Mouse (Mus musculus) T-helper 1 cell (primary cell): ENCODE results near the gene Tmem59l.

Experiments
- in situ Hi-C: fragments of 300-600 bp; cut with MboI, MseI; formaldehyde crosslinking; loops from one replicate; pipeline ENCODE4 v1.15.1; 2025; ENCODE audit warnings: high pct_unique_total_duplicates

Gene Tmem59l

DNA sequence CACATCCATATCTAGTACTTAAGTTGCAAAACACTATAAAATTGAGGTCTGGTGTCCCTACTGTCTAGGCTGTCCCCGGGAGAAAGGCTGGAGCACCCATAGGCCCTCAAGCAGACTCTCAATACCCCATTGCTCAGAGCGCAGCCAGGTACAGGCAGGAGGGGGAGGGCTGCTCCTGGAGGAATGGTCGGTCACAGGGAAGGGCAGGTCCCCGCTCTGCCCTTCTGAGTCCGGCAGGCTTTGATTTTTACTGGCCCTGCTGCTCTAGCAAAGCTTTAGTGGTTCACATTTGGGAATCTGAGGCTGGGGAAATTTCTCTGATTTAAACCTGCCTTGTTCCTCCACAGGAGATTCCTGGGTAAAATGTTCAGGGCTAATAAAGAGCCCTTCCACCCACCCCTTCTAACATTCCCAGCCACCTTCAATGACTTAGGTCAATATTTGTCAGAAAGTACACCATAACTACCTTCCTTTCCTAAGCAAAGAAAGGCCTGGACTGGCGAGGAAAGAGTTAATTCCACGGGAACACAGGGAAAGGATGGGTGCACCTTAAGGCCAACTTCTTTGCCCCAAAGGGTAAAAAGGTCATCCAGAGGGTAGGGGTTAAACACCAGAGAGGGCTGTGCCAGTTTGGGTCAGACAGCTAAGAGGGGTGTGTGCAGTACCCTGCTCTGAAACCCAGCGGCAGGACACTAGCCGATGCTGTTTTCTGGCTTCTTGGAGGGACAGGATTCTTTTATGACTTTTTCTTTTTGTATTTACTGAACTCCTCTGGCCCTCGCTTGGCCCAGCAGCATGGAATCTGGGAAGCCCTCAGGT is 3.1 kb upstream of the Tmem59l start:
- in situ Hi-C loops: no loop called here

DNA sequence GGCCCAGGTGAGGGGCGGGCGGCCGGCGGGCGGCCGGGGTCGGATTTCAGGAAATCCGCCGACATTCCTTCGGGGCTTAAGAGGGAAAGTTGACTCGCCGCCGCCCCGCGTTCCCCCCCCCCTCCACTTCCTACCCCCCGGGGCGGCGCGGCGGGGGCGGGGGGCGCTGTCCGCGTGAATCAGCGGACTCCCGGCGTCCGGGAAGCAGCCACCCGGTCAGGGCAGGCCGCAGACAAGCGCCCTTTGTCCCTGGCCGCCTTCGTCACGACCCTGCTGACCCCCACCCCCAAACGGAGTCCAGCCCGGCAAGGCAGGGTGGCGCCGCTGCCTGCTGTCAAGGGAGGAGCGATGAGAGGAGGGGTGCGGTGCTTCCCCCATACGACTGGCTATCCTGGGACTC is 2.4 kb upstream of the Tmem59l start:
- in situ Hi-C loops: no loop called here

- in situ Hi-C loops: no loop called here
These were observed 1.8 kb upstream of the Tmem59l start for GRCm38 (mm10) chr8:70488931-70489470.

GRCm38 (mm10) chr8:70487993-70488796 is 1.0 kb upstream of the Tmem59l start:
- in situ Hi-C loops: no loop called here

DNA sequence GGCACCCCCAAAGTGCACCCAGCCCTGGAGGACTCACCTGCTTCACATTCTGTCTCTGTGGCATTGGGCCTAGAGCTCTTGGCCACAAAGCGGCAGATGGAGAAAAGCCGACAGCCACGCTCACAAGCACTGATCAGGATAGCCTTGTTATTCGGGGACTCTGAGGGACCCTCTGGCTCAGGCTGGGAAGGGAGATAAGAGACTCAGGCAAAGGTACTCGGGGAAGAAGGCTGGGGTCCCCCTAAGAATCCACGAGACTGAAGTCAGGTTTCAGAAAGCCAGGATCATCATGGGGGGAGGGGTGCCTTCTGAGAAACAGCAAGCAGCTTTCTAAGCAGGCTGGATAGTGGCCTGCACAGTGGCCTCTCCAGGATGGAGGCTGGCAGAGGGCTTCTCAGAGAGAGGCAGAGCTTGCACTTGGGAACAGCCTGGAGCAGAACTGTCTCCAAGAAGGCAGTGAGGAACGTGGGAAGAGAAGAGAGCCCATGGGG is 922 bp downstream of the Tmem59l start:
- in situ Hi-C loops: no loop called here

DNA sequence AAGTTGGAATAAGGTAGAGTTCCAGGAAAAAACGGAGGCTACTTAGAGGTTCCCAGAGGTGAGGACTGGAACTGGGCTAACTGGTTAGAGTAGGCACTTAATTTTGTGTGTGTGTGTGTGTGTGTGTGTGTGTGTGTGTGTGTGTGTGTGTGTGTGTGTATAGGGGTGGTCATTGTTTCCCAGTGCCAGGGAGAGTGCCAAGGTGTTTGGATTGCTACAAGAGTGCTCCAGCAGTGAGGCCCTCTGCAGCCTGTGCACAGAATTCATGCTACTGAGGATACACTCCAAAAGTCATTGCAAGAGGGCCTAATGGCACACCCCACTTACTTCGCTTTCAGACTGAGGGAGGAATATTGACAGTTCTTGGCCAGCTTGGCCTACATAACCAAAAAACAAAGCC is 4.2 kb downstream of the Tmem59l start:
- in situ Hi-C loops: no loop called here

- in situ Hi-C loops: no loop called here
These were observed 5.2 kb downstream of the Tmem59l start for GRCm38 (mm10) chr8:70481908-70482307.

DNA sequence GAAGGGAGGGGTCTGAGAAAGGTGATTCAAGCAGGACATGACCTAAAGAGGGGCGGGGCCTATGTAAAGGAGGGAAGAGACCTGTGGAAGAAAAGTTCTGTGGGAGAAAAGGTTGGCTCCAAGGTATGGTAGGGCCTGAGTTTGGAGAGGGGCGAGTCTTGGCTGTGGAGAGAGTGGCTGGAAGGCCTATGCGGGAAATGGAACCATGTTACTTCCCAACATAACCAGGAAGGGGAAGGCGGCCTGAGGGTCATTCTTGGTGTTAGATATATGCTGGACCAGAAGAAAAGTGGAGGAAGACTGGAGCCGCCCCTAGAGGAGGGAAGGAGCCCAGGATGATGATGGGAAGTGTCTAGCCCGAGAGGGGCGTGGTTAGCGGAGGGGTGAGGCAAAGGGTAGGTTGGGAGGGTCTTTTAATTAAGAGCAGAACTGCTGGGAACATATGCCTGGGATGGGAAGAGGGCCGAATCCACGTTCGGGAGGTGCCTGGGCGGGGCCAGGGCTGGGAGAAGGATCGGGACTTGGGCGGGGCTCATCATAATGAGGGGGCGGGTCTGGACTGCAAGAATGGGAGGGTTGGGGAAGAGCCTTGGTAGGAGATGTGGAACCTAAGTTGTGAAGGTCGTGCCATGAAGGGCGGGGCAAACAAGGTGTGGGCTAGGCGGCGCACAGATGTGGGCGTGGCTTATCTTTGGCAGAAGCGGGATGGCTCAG is 9.7 kb downstream of the Tmem59l start:
- in situ Hi-C loops: no loop called here

GRCm38 (mm10) chr8:70476333-70477268 is 10.6 kb downstream of the Tmem59l start, which contains the start of gene Klhl26:
Gene Klhl26, minus strand, starts transcription at chr8:70476968.
- in situ Hi-C loops: no loop called here

DNA sequence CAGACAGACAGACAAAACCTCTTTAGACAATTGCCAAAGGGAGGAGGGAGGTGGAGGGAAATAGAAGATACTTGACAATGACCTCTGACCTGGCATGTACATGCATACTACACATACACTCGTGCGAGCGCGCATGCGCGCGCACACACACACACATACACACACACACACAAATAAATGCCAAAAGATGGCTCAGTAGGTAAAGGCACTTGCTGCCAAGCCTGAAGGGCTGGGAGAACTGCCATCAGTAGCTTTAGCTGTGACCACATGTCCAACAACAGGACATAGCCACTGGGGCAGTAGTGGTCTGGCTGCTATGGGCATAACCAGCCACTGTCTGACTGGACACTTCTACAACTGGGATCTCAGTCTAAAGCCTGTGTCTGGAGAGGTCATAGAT is 15.3 kb downstream of the Tmem59l start:
- in situ Hi-C loops: no loop called here

DNA sequence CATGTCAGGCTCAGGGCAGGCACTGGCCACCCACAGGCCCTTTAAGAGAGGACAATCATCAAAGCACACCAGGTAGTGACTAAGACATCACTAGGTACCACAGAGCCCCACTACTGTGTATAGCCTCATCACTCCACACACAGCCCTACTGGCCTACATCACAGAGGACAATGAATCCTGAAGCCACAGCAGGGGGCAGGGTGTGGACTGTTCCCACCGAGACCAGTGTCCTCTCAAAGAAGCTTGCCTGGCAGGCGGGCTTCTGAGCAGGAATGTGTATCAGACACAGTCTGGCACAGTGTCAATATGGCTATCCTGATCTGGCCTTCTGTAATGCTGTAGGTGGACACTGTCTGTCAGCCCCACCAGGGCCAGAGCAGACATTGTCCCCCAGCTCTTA is 17.2 kb downstream of the Tmem59l start:
- in situ Hi-C loops: no loop called here

DNA sequence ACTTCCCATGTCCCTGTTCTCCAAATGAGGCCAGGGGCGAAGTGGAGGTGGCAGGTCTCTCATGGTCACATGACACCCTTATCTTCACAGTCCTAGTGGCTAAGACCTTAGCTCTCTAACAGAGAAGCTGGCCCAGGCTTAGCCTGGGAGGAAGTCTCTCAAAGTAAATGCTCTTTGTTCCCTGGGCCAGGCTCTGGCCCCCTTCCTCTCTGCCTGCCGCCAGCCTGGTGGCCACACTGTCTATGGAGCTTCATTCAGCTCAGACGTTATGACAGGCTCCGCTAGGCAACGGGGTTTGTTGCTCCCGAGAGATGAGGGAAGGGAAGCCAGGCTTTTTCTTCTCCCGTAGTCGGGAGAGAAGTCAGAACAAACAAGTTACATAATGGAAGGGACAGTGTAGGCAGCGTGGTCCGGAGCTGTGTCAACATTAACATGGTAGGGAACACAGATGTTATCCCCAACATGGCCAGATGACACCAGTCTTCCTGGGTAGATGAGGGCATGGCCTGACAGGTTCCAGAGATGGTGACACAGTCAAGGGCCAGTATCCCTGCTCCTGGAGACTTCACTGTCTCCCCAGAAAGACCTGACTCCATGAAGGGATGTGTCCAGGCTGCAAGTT is 17.8 kb downstream of the Tmem59l start:
- in situ Hi-C loops: no loop called here

DNA sequence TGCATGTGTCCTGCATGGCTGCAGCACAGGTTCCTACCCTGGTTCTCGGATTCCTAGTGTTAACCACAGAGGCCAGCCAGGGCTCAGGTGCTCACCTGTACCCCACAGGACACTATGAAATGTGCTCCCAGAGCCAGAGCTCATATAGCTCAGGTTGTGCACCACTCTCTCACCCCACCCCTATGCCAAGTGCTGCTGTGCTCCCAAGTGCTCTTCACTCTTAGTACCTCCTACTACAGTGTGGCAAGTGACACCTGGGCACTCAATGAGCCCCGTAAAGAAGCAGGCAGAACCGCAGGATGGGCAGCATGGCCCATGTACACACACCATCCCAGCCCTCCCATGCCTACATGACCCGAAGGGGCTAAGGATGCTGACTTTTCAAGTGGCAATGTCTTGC is 18.4 kb downstream of the Tmem59l start:
- in situ Hi-C loops: no loop called here

DNA sequence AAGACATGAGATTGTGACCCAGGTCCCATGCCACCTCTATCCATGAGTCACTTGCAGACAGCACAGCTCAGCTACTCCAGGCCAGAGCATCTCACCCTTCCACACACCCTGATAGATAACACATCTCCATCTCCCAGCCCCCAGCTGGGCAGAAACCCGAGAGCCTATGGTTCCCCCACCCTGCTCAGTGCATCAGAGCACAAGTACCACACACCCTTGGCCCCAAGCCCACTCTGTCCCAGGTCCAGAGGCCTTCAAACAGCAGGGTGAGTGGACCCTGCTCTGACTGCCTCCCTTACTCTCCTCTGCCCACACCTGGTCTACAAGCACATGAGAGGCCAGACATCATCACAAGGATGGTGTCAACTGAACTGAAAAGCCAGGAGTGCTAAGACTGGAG is 19.3 kb downstream of the Tmem59l start:
- in situ Hi-C loops: no loop called here

GRCm38 (mm10) chr8:70467229-70467725 is 19.9 kb downstream of the Tmem59l start:
- in situ Hi-C loops: no loop called here

GRCm38 (mm10) chr8:70466771-70467170 is 20.4 kb downstream of the Tmem59l start:
- in situ Hi-C loops: no loop called here

- in situ Hi-C loops: no loop called here
These were observed 20.9 kb downstream of the Tmem59l start for GRCm38 (mm10) chr8:70466305-70466704.

- in situ Hi-C loops: no loop called here
These were observed 21.5 kb downstream of the Tmem59l start for GRCm38 (mm10) chr8:70465701-70466100.

GRCm38 (mm10) chr8:70464162-70464561 is 23.0 kb downstream of the Tmem59l start:
- in situ Hi-C loops: no loop called here

DNA sequence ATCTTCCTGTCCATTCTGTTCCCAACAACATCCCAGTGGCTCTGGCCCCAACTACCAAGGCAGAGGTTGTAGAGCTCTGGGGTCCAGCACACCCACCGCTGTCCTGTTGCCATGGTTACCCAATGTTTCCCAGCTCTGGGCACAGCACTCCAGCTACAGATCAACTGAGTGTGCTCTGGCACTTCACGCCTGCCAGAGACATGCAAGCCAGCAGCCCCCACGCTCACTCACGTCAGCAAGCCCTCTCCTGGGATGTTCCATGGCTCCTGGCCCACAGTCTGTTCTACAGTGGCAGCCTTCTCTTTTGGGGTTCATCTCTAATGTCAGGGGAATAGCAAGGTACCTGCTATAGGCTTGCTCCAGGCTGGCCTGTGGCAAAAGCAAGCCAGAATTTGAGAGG is 23.9 kb downstream of the Tmem59l start:
- in situ Hi-C loops: no loop called here
